Mouse (Mus musculus) naive thymus-derived CD4-positive, alpha-beta T cell, adult 2 months (primary cell): ENCODE data around the gene Crnkl1.

Experiments used
- DNase-seq: peaks from one replicate; pipeline ENCODE4 v3.0.0-alpha.2; 2011; ENCODE audit warnings: low read depth

The Crnkl1 gene

DNA sequence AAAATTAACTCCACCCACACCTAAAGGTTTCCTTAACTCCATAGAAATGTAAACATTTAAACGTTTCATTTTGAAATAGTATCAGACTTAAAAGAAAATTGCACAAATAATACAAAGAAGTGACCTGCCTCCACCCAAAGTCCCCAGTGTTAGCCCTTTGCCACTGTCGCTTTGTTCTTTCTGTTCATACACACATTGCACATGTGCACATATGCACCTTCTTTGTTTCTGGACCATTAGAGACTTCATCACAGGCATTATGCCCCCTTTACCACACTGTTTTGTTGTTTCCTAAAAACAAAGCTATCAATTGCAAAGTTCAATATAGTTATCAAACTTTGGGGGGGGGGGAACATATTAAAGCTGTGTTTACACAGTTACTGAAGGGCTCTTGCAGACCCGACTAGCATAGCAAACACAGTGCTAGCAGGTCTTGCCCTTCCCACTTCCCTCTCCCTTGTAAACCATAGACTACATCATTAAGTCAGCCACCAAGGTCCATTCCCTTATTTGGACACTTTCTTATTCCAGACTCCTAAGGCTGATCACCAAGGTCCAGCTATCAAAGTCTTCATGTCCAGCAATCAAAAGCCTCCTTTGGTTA lies 59.8 kb downstream of the Crnkl1 start:
- DNase-seq: no peak

GRCm38 (mm10) chr2:145873953-145874352 lies 60.9 kb downstream of the Crnkl1 start:
- no peak for DNase-seq

GRCm38 (mm10) chr2:145872099-145872498 lies 62.7 kb downstream of the Crnkl1 start:
- DNase-seq: no peak

DNA sequence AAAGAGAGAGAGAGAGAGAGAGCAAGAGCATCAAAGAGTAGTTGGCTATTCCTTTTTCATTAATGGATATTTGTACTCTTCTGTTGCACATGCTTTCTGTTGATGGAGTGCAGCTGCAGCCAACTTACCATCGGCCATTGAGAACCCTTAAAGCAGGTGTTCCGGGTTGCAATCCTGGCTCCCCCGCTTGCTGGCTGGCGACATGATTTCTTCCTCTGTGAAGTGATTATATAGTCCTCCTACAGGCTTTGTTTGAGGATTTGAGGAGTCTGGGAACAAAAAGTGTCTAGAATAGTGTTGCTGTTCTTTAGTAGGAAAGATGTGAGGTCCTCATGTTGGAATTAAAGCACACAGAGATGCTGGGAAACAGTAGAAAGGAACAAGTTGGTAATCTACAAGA lies 63.5 kb downstream of the Crnkl1 start:
- no peak for DNase-seq
